Mouse (Mus musculus): ENCODE data around the gene Limch1. TPM values are rescaled to one million over a fixed set of nuclear protein-coding genes. Genes with fewer than 3 reads are reported as not detected.

Limch1 gene
- polyA plus RNA-seq, 1 experiment from 2014 or later, result 47.1 TPM

GRCm38 (mm10) chr5:66851708-66852107 is 106.1 kb downstream of the Limch1 start:
- Histone ChIP-seq H3K4me3 (no peak overlapping the region), H3K27me3 (replicated peaks; ENCODE audit: low read depth, poor library complexity, severe bottlenecking) (no peaks in the 10 kb centered on the region), H3K36me3 (replicated peaks) (no peaks in the 10 kb centered on the region), H3K4me1 (peaks cover 3% of the 10 kb centered on the region; the same call in 1 of the 2 replicates), H3K27ac (replicated peaks) (no peak overlapping the region), H3K9me3 (no peaks in the 10 kb centered on the region)
- no peak for DNase-seq (ENCODE audit: low spot score)
- WGBS, result 81% methylated on average over 5 of the region's 5 CpGs

- 86% methylated on average over 5 of the region's 5 CpGs for WGBS
- no peak overlapping the region for H3K27ac ChIP-seq (replicated peaks)
- H3K36me3 ChIP-seq (replicated peaks), result no peaks in the 10 kb centered on the region
- no peaks in the 10 kb centered on the region for H3K9me3 ChIP-seq
- no peak overlapping the region for H3K4me3 ChIP-seq
- DNase-seq (ENCODE audit: low spot score), result no peak
- H3K4me1 ChIP-seq, result 0 out of 2 replicates have a peak, but pooled peaks cover 4% of the 10 kb centered on the region
- H3K27me3 ChIP-seq (replicated peaks; ENCODE audit: low read depth, poor library complexity, severe bottlenecking), result no peaks in the 10 kb centered on the region
Observed at GRCm38 (mm10) chr5:66854263-66854662, 108.6 kb downstream of the Limch1 start.

DNA sequence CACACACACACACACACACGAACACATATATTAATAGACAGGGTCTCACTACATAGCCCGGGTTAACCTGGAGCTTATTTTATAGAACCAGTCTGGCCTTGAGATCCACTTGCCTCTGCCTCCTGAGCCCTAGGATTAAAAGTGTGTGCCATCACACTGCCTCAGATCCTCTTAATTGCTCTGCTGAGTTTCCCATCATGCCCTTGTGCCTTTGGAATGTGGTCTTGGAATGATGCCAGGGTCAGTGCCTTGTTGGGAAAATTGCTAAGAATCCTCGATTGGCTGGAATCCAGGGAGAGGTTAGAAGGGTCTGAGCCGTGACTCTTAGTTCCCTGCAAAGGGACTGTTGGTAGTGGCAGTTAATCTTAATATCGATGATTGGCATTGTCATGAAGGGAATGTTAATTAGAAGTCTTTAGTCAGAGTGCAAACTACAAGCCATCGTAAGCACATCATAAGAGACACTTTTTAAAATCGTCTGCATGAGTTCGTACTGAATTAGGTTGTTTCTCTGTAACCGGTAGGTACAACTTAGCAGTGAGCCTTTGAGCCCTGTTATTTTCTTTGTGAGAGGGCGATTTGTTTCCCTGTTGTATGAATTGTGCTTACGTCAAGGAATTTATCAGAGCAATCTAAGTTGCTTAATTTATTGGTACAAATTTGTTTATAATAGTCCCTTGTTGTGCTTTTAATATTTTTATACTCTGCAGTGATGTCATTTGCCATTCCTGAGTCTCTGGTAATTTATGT is 109.9 kb downstream of the Limch1 start:
- Histone ChIP-seq H3K4me3 (no peak overlapping the region), H3K27me3 (replicated peaks; ENCODE audit: low read depth, poor library complexity, severe bottlenecking) (no peaks in the 10 kb centered on the region), H3K4me1 (0 out of 2 replicates have a peak, but pooled peaks cover 3% of the 10 kb centered on the region), H3K27ac (replicated peaks) (no peak overlapping the region), H3K36me3 (replicated peaks) (no peaks in the 10 kb centered on the region), H3K9me3 (no peaks in the 10 kb centered on the region)
- no peak for DNase-seq (ENCODE audit: low spot score)
- 81% methylated on average over 11 of the region's 11 CpGs for WGBS

GRCm38 (mm10) chr5:66859506-66859905 is 113.9 kb downstream of the Limch1 start:
- Histone ChIP-seq H3K27ac (replicated peaks) (no peak overlapping the region), H3K36me3 (replicated peaks) (no peaks in the 10 kb centered on the region), H3K4me3 (no peak overlapping the region), H3K4me1 (peaks cover 14% of the 10 kb centered on the region), H3K9me3 (no peaks in the 10 kb centered on the region), H3K27me3 (replicated peaks; ENCODE audit: low read depth, poor library complexity, severe bottlenecking) (no peaks in the 10 kb centered on the region)
- no peak for DNase-seq (ENCODE audit: low spot score)
- 82% methylated on average over 3 of the region's 3 CpGs for WGBS

DNA sequence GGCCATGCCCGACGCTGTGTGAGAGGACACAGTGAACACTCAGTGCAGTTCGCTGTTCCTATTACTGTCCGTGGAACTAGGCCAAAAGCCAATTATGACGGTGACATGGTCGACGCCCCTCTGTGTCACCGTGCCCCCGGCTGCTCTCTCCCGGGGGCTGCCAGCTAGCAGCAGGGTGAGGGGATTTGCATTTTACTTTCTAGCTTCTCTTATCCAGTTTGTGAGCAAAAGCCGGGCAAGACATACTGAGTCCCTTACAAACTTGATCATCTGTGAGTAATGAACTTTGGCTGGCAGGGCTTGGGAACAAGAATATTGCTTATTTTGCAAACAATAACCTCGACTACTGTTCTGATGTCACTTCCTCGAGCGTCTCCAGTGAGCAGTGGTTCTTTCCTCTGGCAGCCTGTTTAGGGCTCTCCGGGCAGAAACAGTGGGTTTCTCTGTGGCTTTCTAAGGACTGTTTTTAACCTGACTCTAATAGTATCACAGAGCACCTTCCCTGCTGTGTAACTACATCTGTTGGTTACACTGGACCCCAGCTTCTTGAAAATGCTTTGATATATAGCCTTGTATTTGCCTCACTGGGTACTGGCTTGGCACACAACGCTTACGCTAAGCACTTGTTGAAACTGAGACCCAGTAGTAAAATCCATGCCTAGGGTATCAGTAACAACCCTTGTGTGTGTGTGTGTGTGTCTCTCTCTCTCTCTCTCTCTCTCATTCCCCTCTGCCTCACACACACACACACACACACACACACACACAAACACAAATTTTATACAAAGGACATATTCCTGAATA is 115.8 kb downstream of the Limch1 start:
- 73% methylated on average over 17 of the region's 17 CpGs for WGBS
- DNase-seq (ENCODE audit: low spot score), result no peak

DNA sequence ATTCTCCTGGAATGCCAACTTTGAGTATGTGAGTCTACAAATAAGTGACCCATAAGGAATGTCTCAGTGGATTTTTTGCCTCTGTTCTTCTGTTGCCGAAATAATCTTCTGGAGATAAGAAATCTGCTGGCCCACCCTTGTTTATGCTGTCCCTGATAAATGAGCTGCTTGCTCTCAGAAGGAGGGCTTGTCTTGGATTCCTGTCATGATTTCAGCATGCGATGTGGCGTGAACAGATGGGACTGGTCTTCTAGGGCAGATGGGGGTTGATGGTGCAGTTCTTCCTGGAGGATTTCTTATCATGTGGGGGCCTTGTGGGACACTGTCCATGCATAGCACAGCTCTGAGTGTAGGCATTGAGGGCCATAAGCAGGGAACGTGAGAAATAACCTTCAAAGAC is 116.5 kb downstream of the Limch1 start:
- WGBS, result 86% methylated on average over 4 of the region's 4 CpGs

More for the DNA sequence above, 115.8 kb downstream of the Limch1 start:
- Histone ChIP-seq H3K9me3 (no peaks in the 10 kb centered on the region), H3K27ac (replicated peaks) (no peak overlapping the region), H3K4me3 (no peak overlapping the region), H3K27me3 (replicated peaks; ENCODE audit: low read depth, poor library complexity, severe bottlenecking) (no peaks in the 10 kb centered on the region), H3K36me3 (replicated peaks) (no peaks in the 10 kb centered on the region), H3K4me1 (peaks cover 22% of the 10 kb centered on the region)

GRCm38 (mm10) chr5:66865229-66865628 is 119.6 kb downstream of the Limch1 start:
- no peak overlapping the region for H3K27ac ChIP-seq (replicated peaks)
- DNase-seq (ENCODE audit: low spot score), result no peak
- peaks cover 19% of the 10 kb centered on the region for H3K4me1 ChIP-seq
- no peaks in the 10 kb centered on the region for H3K36me3 ChIP-seq (replicated peaks)
- H3K27me3 ChIP-seq (replicated peaks; ENCODE audit: low read depth, poor library complexity, severe bottlenecking), result no peaks in the 10 kb centered on the region
- H3K9me3 ChIP-seq, result no peaks in the 10 kb centered on the region
- 60% methylated on average over 5 of the region's 5 CpGs for WGBS
- H3K4me3 ChIP-seq, result no peak overlapping the region

More for the DNA sequence above, 116.5 kb downstream of the Limch1 start:
- Histone ChIP-seq H3K27ac (replicated peaks) (no peak overlapping the region), H3K27me3 (replicated peaks; ENCODE audit: low read depth, poor library complexity, severe bottlenecking) (no peaks in the 10 kb centered on the region), H3K36me3 (replicated peaks) (no peaks in the 10 kb centered on the region), H3K9me3 (no peaks in the 10 kb centered on the region), H3K4me1 (peaks cover 19% of the 10 kb centered on the region), H3K4me3 (no peak overlapping the region)
- DNase-seq (ENCODE audit: low spot score), result no peak

DNA sequence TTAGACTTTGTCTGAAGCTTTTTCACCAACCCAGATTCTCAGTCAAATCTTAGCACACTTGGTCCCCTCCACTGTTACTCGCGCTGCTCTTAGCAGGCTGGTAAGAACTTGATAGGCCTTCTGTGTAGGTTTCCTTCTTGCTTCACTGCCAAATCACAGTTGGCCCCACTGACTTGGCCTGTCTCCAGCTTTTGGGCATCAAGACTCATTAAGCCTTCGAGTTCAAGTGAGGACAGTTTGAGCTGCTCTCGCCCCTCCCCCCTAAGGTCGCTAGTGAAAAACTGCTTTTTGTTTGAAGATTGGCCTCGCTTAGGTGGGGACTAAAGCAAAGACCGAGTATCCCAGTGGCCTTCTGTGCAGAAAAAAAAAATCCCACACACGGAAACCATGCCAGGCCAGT is 120.4 kb downstream of the Limch1 start:
- H3K27ac ChIP-seq (replicated peaks), result no peak overlapping the region
- peaks cover 17% of the 10 kb centered on the region for H3K4me1 ChIP-seq
- DNase-seq (ENCODE audit: low spot score), result no peak
- no peaks in the 10 kb centered on the region for H3K36me3 ChIP-seq (replicated peaks)
- WGBS, result 84% methylated on average over 8 of the region's 8 CpGs
- H3K27me3 ChIP-seq (replicated peaks; ENCODE audit: low read depth, poor library complexity, severe bottlenecking), result no peaks in the 10 kb centered on the region
- no peaks in the 10 kb centered on the region for H3K9me3 ChIP-seq
- H3K4me3 ChIP-seq, result no peak overlapping the region

DNA sequence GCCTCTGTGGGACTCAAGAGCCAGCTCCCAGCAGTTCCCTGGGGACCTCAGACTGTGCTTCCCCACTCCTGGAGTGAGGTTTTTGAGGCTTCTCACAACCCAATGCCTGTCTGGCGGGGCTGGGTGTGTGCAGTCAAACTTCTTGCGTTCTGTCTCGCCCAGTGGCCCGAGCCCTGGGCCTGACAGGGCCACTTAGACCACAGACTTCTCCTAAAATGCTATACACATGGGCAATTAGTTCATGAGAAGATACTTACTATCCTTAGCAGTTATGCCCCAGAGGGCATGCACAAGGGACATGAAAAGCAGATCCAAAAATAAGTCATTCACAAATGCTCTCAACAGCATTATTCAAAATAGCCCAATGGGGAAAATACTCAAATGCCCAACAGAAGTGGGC is 123.9 kb downstream of the Limch1 start:
- H3K27ac ChIP-seq (replicated peaks), result no peak overlapping the region
- no peak overlapping the region for H3K4me3 ChIP-seq
- H3K27me3 ChIP-seq (replicated peaks; ENCODE audit: low read depth, poor library complexity, severe bottlenecking), result no peaks in the 10 kb centered on the region
- no peaks in the 10 kb centered on the region for H3K36me3 ChIP-seq (replicated peaks)
- H3K9me3 ChIP-seq, result no peaks in the 10 kb centered on the region
- WGBS, result 89% methylated on average over 4 of the region's 4 CpGs
- DNase-seq (ENCODE audit: low spot score), result no peak
- H3K4me1 ChIP-seq, result peaks cover 8% of the 10 kb centered on the region

- Histone ChIP-seq H3K27me3 (replicated peaks; ENCODE audit: low read depth, poor library complexity, severe bottlenecking) (no peaks in the 10 kb centered on the region), H3K9me3 (no peaks in the 10 kb centered on the region), H3K4me3 (no peak overlapping the region), H3K4me1 (peaks cover 8% of the 10 kb centered on the region), H3K27ac (replicated peaks) (no peak overlapping the region), H3K36me3 (replicated peaks) (no peaks in the 10 kb centered on the region)
- no peak for DNase-seq (ENCODE audit: low spot score)
- WGBS, result 92% methylated on average over 11 of the region's 11 CpGs
Observed at GRCm38 (mm10) chr5:66871521-66872050, 126.0 kb downstream of the Limch1 start.

- H3K9me3 ChIP-seq, result no peaks in the 10 kb centered on the region
- 91% methylated on average over 4 of the region's 4 CpGs for WGBS
- no peak overlapping the region for H3K4me3 ChIP-seq
- H3K4me1 ChIP-seq, result peaks cover 13% of the 10 kb centered on the region
- H3K36me3 ChIP-seq (replicated peaks), result no peaks in the 10 kb centered on the region
- DNase-seq (ENCODE audit: low spot score), result no peak
- H3K27ac ChIP-seq (replicated peaks), result no peak overlapping the region
- no peaks in the 10 kb centered on the region for H3K27me3 ChIP-seq (replicated peaks; ENCODE audit: low read depth, poor library complexity, severe bottlenecking)
Observed at GRCm38 (mm10) chr5:66872053-66872452, 126.4 kb downstream of the Limch1 start.

DNA sequence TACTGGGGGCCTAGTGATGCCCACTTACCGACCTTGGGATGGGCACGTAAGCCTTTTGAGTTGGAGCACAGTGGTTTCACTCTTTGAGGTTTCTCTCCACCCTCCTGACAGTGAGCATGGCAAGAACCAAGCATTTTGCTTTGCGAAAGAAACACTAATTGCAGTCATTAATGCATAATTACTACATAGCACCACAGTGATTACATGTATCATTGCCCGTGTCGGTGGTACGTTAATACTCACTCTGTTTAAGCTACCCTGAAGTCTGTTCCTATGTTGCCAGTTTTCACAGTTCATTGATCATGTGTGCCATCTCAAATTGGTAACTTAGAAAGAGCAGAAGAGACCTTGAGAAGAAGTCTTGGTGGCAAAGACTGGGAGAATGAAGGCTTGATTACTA is 127.1 kb downstream of the Limch1 start:
- H3K27ac ChIP-seq (replicated peaks), result no peak overlapping the region
- peaks cover 14% of the 10 kb centered on the region for H3K4me1 ChIP-seq
- DNase-seq (ENCODE audit: low spot score), result no peak
- WGBS, result 90% methylated on average over 6 of the region's 6 CpGs
- H3K27me3 ChIP-seq (replicated peaks; ENCODE audit: low read depth, poor library complexity, severe bottlenecking), result no peaks in the 10 kb centered on the region
- no peaks in the 10 kb centered on the region for H3K9me3 ChIP-seq
- no peaks in the 10 kb centered on the region for H3K36me3 ChIP-seq (replicated peaks)
- H3K4me3 ChIP-seq, result no peak overlapping the region
